Mouse (Mus musculus) left cerebral cortex, adult 8-10 months (tissue): Measurements from ENCODE around the gene Arhgef17. TPM values are rescaled to one million over a fixed set of nuclear protein-coding genes. Genes with fewer than 3 reads are reported as not detected.

Experiments used
- microRNA-seq, 2 experiments: library from miRNA; unstranded; fragments of <30 nt; microRNA quantifications; one replicate each; pipeline ENCODE4 v1.2.0; 2022
- total RNA-seq, 4 experiments: library from RNA; stranded (reverse); gene quantifications; 2 replicates each; pipeline ENCODE4 v1.2.4; 2022

Arhgef17 gene
- total RNA-seq, 4 experiments from 2014 or later, result 138 to 145 (median 141) TPM

Small RNA genes within 50 kb of the gene (microRNA-seq; reads per million reads assigned to microRNA genes)
- 613 to 840 reads per million in 2 experiments for gene Mir3102

Other genes starting within 250 kb of the Arhgef17 start
- 100 to 1,000 TPM; 212 to 237 (median 224) TPM for gene Fam168a, start 225.5 kb downstream of the Arhgef17 start, total RNA-seq
- 10 to 100 TPM; 16.7 to 18.9 (median 17.8) TPM for gene Relt, start 68.7 kb downstream of the Arhgef17 start, total RNA-seq
- 1 to 10 TPM; 2.0 to 7.4 (median 4.9) TPM for gene P2ry6, start 42.5 kb upstream of the Arhgef17 start, total RNA-seq
- 1 to 10 TPM; 1.1 to 1.6 (median 1.3) TPM for gene P2ry2, start 80.8 kb upstream of the Arhgef17 start, total RNA-seq
- gene Fchsd2, start 160.8 kb upstream of the Arhgef17 start, total RNA-seq, result 10 to 100 TPM; 44.1 to 47.7 (median 46.5) TPM